Mouse (Mus musculus) forebrain, embryonic 11.5 days (tissue): ENCODE results near the gene Hist2h3c1. TPM values are rescaled to one million over a fixed set of nuclear protein-coding genes. Genes with fewer than 3 reads are reported as not detected.
"Not testable (repeated sequence)": the region's sequence is repeated elsewhere in the genome, so short reads cannot be mapped to it uniquely, and the experiment has no call there.

Source experiments
- ATAC-seq: fragments of 200-750 bp; cut with Nextera tagmentation; replicated peaks from 2 replicates; pipeline ENCODE4 v1.8.0; 2017; ENCODE audit warnings: moderate TSS enrichment; ENCODE audit not compliant: low FRiP score
- DNase-seq: peaks from one replicate; pipeline ENCODE4 v3.0.0-alpha.2; 2017; ENCODE audit warnings: low spot score
- H3K27ac ChIP-seq: fragments of 300-500 bp; sonication (generic); 2 replicates; pipeline ENCODE4 v1.5.1; 2014; ENCODE audit warnings: low read depth, low read length
- H3K27me3 ChIP-seq: fragments of 300-500 bp; sonication (generic); 2 replicates; pipeline ENCODE4 v1.6.1; 2014; ENCODE audit warnings: mild to moderate bottlenecking, low read length, mixed read lengths; ENCODE audit not compliant: control insufficient read depth, insufficient read depth
- H3K36me3 ChIP-seq: fragments of 300-500 bp; sonication (generic); 2 replicates; pipeline ENCODE4 v1.6.1; 2014; ENCODE audit warnings: mild to moderate bottlenecking, low read length, moderate library complexity, mixed read lengths; ENCODE audit not compliant: control insufficient read depth, insufficient read depth
- H3K4me1 ChIP-seq: fragments of 300-500 bp; sonication (generic); replicated peaks from 2 replicates; pipeline ENCODE4 v1.6.1; 2014; ENCODE audit warnings: low read length, mixed read lengths; ENCODE audit not compliant: control insufficient read depth, insufficient read depth
- H3K4me2 ChIP-seq: fragments of 300-500 bp; sonication (generic); 2 replicates; pipeline ENCODE4 v1.6.1; 2014; ENCODE audit warnings: low read depth, mild to moderate bottlenecking, low read length, moderate library complexity, mixed read lengths; ENCODE audit not compliant: severe bottlenecking
- H3K4me3 ChIP-seq: fragments of 300-500 bp; sonication (generic); 2 replicates; pipeline ENCODE4 v1.5.1; 2014; ENCODE audit warnings: low read depth, low read length
- H3K9ac ChIP-seq: fragments of 300-500 bp; sonication (generic); 2 replicates; pipeline ENCODE4 v1.6.1; 2014; ENCODE audit warnings: low read length
- H3K9me3 ChIP-seq: fragments of 300-500 bp; sonication (generic); 2 replicates; pipeline ENCODE4 v1.6.1; 2016; ENCODE audit warnings: low read length, mixed read lengths; ENCODE audit not compliant: control insufficient read depth
- WGBS: fragments of 180-500 bp; shearing (Covaris S2); extraction: QIAGEN DNeasy Blood & Tissue Kit; methylation state at CpG from one replicate; pipeline ENCODE4 v1.1.7; 2014; 5-methylcytosine and 5-hydroxymethylcytosine counted together
- polyA plus RNA-seq: library from polyadenylated mRNA; unstranded; fragments of >200 nt; fragmentation: Nextera tagmentation; extraction: Ambion mirVana; gene quantifications from 2 replicates; pipeline ENCODE4 v1.2.1, GENCODE M21; 2014

The Hist2h3c1 gene
- polyA plus RNA-seq, 1 experiment from 2014 or later, result 2.3 TPM

DNA sequence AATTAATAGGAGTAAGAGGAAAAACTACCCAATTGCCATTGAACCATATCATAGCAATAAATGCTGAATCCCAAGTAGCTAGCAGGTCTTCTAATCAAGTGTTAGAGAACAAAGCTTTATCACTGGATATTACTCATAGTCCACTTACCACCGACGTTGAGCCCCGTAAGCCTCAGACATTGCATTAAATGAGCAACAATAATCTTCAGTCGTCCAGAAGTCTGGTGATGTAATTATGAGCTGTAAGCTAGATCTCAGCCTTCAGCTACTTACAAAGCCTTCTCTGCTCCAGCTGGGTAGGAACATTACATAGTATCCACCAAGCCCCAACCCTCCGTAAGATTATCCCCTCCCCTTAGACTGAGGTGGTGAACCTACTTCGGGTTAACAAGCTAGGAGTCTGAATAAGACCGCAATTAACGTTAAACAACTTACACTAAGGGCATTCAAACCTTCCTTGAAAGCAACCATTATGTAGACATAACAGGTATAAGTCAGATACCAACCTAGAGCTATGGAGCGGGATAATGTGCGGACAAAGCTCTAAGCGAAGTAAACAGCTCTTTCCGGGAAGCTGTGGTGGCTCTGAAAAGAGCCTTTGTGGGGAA is 8.5 kb upstream of the Hist2h3c1 start:
- H3K36me3 ChIP-seq, result no peaks in the 10 kb centered on the region
- ATAC-seq, result no peak
- H3K4me3 ChIP-seq, result peak overlapping the region; percentile 33
- H3K4me2 ChIP-seq, result peak overlapping the region; percentile 55
- H3K4me1 ChIP-seq, result 0 out of 2 replicates have a peak, but pooled peaks cover 2% of the 10 kb centered on the region
- under 1% methylated on average over 12 of the region's 12 CpGs for WGBS
- no peaks in the 10 kb centered on the region for H3K27me3 ChIP-seq
- H3K9ac ChIP-seq, result peak overlapping the region; percentile 65
- H3K9me3 ChIP-seq, result no peaks in the 10 kb centered on the region
- no peak for DNase-seq
- peak overlapping the region; percentile 75 for H3K27ac ChIP-seq

DNA sequence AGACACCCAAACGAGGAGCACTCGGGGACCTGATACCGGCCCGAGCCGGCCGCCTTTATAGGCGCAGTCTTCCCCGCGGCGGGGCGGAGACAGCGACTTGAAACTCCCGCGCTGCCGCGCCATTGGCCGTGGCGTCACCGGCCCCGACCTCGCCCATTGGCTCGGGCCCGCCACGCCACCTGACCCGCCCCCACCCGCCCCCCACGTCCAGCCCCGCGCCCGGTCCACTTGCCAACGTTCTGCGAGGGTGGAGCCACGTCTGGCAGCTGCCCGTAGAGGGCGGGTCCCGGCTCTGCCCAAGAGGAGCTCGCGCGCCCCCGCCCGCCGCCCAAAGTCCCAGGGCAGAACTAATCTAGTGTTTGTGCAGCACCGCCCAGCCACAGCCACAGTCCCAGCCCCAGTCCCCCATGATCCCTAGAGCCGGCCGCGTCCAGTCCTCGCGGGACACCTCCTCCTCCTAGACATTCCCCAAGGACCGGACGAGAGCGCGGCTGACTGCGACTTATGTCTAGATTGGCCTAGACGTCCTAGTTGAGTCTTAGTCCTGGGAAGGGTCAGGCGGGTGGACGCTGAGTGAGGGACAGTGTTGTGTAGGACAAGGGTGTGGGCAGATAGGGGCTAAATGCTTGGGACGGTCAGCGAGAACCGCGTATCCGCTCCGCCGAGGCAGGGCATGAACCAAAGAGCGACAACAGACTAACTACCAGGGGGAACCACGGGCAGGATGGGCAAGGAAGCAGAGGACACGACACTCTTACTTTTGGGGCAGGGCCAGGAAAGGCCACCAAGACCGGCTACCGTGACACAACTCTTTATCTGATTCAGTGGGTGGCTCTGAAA is 7.3 kb upstream of the Hist2h3c1 start, which contains the start of gene Hist2h3c2:
Gene Hist2h3c2 (minus strand): TSS at position 174 of the 840 bp plus-strand sequence.
- 0% methylated on average over 10 of the region's 68 CpGs for WGBS
- not testable (repeated sequence) for H3K4me1 ChIP-seq, DNase-seq, H3K9me3 ChIP-seq, H3K27me3 ChIP-seq, H3K36me3 ChIP-seq
- H3K9ac ChIP-seq, result peak within 1 kb of the TSS; percentile 65
- H3K27ac ChIP-seq, result peak within 1 kb of the TSS; percentile 75
- peak; percentile 93 for ATAC-seq
- H3K4me2 ChIP-seq, result peak within 1 kb of the TSS; percentile 55
- H3K4me3 ChIP-seq, result peak within 1 kb of the TSS; percentile 33

DNA sequence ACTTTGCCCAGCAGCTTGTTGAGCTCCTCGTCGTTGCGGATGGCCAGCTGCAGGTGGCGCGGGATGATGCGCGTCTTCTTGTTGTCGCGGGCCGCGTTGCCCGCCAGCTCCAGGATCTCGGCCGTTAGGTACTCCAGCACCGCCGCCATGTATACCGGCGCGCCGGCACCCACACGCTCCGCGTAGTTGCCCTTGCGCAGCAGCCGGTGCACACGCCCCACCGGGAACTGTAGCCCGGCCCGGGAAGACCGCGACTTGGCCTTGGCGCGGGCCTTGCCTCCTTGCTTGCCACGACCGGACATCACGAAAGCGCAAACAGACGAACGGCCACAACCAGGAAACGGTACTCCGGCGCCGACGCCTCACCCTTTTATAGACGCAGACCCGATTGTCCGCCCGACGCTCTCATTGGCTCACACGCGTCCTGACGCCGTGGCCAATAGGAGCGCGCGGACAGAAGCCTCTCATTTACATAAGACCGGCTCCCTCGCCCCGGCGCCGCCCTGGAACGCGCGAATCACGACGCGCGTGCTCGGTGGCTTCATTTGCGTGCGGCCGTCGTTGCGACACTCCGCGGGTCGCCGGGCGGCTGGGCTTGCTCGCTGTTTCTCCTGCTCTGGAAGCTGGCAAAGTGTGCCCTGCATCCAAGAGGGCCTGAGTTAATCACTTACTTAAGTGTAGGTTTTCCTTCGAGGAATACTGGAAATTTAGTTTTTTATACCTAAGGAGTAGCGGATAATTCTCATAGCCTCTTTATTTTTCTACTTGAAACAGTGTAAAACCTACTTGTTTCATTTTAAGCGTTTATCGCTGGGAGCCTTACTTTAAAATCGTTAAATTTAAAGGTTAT is 6.3 kb upstream of the Hist2h3c1 start, which contains the start of gene Hist2h2aa2:
Gene Hist2h2aa2 (minus strand): TSS at position 328 of the 850 bp plus-strand sequence.
- not testable (repeated sequence) for H3K36me3 ChIP-seq, H3K4me1 ChIP-seq, H3K9me3 ChIP-seq, H3K27me3 ChIP-seq
- Histone ChIP-seq H3K4me3 (peak within 1 kb of the TSS; percentile 21; the same call in 1 of the 2 replicates), H3K9ac (peak within 1 kb of the TSS; percentile 64), H3K27ac (peak within 1 kb of the TSS; percentile 84), H3K4me2 (peak within 1 kb of the TSS; percentile 31; the same call in 1 of the 2 replicates)
- ATAC-seq, result peak; percentile 80
- 6% methylated on average over 24 of the region's 85 CpGs for WGBS
- peak; percentile 87 for DNase-seq

DNA sequence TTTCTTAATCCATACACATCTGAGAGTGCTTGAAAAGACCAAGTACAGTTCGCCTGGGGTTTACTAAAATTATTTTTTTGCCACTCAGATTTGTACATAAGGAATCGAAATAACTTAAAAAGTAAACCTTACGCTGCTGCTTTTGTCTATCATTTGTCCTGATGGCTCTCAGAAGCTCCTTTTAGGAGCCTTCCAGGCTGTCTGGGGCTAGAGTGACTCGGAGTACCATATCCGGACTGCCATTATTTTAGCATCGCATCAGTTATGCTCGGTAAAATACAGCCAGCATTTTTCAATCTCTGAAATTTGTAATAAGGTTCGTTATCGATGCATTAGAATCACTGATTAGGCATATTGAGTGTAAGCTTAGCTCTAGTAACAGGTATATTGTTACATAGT is 5.7 kb upstream of the Hist2h3c1 start:
- H3K4me3 ChIP-seq, result no peak overlapping the region
- H3K36me3 ChIP-seq, result no peaks in the 10 kb centered on the region
- no peaks in the 10 kb centered on the region for H3K9me3 ChIP-seq
- H3K9ac ChIP-seq, result peak overlapping the region; percentile 64
- peaks cover 6% of the 10 kb centered on the region; the same call in 1 of the 2 replicates for H3K4me1 ChIP-seq
- 76% methylated on average over 9 of the region's 9 CpGs for WGBS
- H3K27me3 ChIP-seq, result no peaks in the 10 kb centered on the region
- ATAC-seq, result no peak
- H3K27ac ChIP-seq, result peak overlapping the region; percentile 84
- DNase-seq, result no peak
- H3K4me2 ChIP-seq, result no peak overlapping the region

DNA sequence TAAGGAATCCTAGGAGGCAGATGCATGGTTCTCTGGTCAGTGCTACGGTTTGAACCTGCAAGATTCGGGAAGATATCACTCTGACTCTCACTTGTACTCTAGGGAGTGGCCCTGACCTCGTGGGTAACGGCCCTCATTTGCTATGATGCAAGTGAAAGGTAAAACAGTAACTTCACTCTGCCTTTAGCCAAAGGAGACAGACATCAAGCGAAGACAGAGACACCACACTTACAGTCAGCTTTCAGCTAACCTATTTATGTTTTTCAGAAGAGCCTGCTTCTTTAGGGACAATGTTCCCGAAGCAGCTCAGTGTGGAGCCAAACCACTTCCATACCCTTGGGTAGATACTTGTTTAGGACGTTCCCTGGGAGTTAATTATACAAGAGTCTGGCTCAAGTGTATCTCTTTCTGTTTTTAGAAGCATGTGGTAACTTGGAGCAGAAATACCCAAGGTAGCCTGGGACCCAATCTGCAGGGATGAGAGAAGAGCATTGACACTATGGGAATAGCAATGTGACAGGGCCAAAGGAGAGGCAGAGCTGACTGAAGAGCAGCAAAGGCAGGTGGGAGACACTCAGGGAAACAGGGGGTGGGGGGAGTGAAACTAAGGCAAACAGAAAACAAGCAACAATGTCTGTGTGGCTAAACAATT is 2.4 kb upstream of the Hist2h3c1 start:
- no peaks in the 10 kb centered on the region; the same call in 1 of the 2 replicates for H3K27me3 ChIP-seq
- H3K4me1 ChIP-seq, result peaks cover 6% of the 10 kb centered on the region; the same call in 1 of the 2 replicates
- H3K27ac ChIP-seq, result peak overlapping the region; percentile 97
- peak overlapping the region; percentile 63; the same call in 1 of the 2 replicates for H3K4me2 ChIP-seq
- no peaks in the 10 kb centered on the region for H3K9me3 ChIP-seq
- ATAC-seq (no peak), DNase-seq (no peak)
- WGBS, result 86% methylated on average over 7 of the region's 7 CpGs
- H3K9ac ChIP-seq, result peak overlapping the region; percentile 85
- H3K4me3 ChIP-seq, result 0 out of 2 replicates have a peak overlapping the region, but pooled peaks have one; percentile 41
- H3K36me3 ChIP-seq, result no peaks in the 10 kb centered on the region

DNA sequence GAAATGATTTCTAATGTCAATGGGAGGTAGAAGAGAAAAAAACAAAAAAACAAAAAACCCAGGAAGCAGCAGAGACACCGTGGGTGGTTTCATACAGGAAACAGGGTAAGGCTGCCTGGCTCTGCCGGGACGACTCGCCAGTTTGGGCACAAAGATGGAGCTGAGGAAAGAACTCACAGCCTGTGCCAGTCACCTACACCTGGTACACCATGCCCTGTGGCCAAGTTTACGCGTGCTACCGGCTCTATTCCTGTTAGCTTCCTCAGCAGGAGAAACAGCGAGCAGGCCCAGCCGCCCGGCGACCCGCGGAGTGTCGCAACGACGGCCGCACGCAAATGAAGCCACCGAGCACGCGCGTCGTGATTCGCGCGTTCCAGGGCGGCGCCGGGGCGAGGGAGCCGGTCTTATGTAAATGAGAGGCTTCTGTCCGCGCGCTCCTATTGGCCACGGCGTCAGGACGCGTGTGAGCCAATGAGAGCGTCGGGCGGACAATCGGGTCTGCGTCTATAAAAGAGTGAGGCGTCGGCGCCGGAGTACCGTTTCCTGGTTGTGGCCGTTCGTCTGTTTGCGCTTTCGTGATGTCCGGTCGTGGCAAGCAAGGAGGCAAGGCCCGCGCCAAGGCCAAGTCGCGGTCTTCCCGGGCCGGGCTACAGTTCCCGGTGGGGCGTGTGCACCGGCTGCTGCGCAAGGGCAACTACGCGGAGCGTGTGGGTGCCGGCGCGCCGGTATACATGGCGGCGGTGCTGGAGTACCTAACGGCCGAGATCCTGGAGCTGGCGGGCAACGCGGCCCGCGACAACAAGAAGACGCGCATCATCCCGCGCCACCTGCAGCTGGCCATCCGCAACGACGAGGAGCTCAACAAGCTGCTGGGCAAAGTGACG is 1.2 kb upstream of the Hist2h3c1 start, which contains the start of gene Hist2h2aa1:
Gene Hist2h2aa1 (plus strand): TSS at position 495 of the 884 bp plus-strand sequence.
- WGBS, result 0% methylated on average over 12 of the region's 88 CpGs
- H3K27me3 ChIP-seq, H3K36me3 ChIP-seq, H3K9me3 ChIP-seq, H3K4me1 ChIP-seq: not testable (repeated sequence)
- Histone ChIP-seq H3K9ac (peak within 1 kb of the TSS; percentile 85), H3K4me2 (peak within 1 kb of the TSS; percentile 63), H3K27ac (peak within 1 kb of the TSS; percentile 97), H3K4me3 (peak within 1 kb of the TSS; percentile 41)
- DNase-seq (peak; percentile 85), ATAC-seq (peak; percentile 86)

DNA sequence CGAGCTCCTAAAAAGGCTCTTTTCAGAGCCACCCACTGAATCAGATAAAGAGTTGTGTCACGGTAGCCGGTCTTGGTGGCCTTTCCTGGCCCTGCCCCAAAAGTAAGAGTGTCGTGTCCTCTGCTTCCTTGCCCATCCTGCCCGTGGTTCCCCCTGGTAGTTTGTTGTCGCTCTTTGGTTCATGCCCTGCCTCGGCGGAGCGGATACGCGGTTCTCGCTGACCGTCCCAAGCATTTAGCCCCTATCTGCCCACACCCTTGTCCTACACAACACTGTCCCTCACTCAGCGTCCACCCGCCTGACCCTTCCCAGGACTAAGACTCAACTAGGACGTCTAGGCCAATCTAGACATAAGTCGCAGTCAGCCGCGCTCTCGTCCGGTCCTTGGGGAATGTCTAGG is 467 bp upstream of the Hist2h3c1 start:
- not testable (repeated sequence) for H3K4me1 ChIP-seq, DNase-seq, H3K36me3 ChIP-seq, ATAC-seq, H3K9me3 ChIP-seq, H3K27me3 ChIP-seq
- Histone ChIP-seq H3K4me2 (0 out of 2 replicates have a peak overlapping the region, but pooled peaks have one; percentile 21), H3K4me3 (peak overlapping the region; percentile 21; the same call in 1 of the 2 replicates), H3K9ac (peak overlapping the region; percentile 43; the same call in 1 of the 2 replicates), H3K27ac (0 out of 2 replicates have a peak overlapping the region, but pooled peaks have one; percentile 46)
- 0% methylated on average over 10 of the region's 21 CpGs for WGBS
